Mouse (Mus musculus): ENCODE results near the gene Cxadr. TPM values are rescaled to one million over a fixed set of nuclear protein-coding genes. Genes with fewer than 3 reads are reported as not detected.

The Cxadr gene
- polyA plus RNA-seq (2014; fragmentation: Nextera tagmentation; extraction: Ambion mirVana): 24.5 and 28.1 TPM in 2 replicates

DNA sequence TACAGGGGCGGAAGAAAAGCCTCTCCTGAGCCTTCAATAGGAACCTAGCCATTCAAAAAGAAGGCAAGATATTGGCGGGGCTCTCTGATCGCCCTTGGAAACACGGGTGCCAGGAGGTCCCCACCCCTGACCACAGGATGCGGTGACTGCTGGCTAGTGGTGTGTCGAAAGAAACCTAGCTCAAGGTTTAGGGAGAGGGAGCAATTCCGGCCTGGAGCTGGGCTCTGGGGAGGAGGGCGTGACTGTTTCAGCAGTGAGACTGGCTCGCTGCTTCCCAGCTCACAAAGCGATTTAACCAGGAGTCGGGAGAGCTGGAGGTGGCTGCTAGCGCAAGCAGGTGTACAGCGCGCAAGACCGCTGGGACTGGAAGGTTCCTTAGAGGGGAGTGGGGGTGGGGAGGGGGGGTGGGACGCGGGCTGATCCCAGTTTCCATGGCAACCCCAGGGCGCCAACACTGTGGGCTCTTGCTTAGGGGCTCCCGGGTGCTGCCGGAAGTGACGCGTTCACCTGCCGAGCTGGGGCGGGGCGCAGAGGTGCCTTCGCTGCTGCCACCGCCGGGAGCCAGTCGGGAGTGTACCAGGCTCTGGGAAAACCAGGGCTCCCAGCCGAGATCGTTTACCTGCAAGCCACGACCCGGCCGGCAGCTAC lies at the start of gene Cxadr:
Gene Cxadr (plus strand): TSS at position 307 of the 648 bp plus-strand sequence.
- WGBS (ENCODE audit: insufficient replicate concordance): 1% methylated on average over 34 of the region's 34 CpGs

GRCm38 (mm10) chr16:78258989-78259388 lies 42.3 kb upstream of the Cxadr start:
- H3K4me2 ChIP-seq: peak overlapping the region; percentile 24
- 0 out of 2 replicates have a peak, but pooled peaks have one; percentile 55 for ATAC-seq (replicated peaks; ENCODE audit: insufficient number of reproducible peaks, low FRiP score, low TSS enrichment)
- H3K9me3 ChIP-seq (replicated peaks; ENCODE audit: control insufficient read depth, low read length): no peaks in the 10 kb centered on the region

More for the DNA sequence above, at the start of gene Cxadr:
- ATAC-seq (replicated peaks; ENCODE audit: insufficient number of reproducible peaks, low FRiP score, low TSS enrichment): peak; percentile 82
- H3K9ac ChIP-seq (ENCODE audit: low read depth, low read length): peak within 1 kb of the TSS; percentile 92
- peak within 1 kb of the TSS; percentile 86 for H3K4me3 ChIP-seq (ENCODE audit: low read depth, low read length)
- no peaks in the 10 kb centered on the region for H3K9me3 ChIP-seq (replicated peaks; ENCODE audit: control insufficient read depth, low read length)
- H3K27me3 ChIP-seq (ENCODE audit: control insufficient read depth, insufficient read depth, low read length): no peaks in the 10 kb centered on the region
- peaks cover 12% of the 10 kb centered on the region for H3K4me1 ChIP-seq (ENCODE audit: control insufficient read depth, insufficient read depth, low read length)
- H3K4me2 ChIP-seq: peak within 1 kb of the TSS; percentile 84
- H3K36me3 ChIP-seq (ENCODE audit: control insufficient read depth, insufficient read depth, low read length): no peaks in the 10 kb centered on the region
- peak within 1 kb of the TSS; percentile 62 for H3K27ac ChIP-seq (ENCODE audit: low read depth, low read length)

DNA sequence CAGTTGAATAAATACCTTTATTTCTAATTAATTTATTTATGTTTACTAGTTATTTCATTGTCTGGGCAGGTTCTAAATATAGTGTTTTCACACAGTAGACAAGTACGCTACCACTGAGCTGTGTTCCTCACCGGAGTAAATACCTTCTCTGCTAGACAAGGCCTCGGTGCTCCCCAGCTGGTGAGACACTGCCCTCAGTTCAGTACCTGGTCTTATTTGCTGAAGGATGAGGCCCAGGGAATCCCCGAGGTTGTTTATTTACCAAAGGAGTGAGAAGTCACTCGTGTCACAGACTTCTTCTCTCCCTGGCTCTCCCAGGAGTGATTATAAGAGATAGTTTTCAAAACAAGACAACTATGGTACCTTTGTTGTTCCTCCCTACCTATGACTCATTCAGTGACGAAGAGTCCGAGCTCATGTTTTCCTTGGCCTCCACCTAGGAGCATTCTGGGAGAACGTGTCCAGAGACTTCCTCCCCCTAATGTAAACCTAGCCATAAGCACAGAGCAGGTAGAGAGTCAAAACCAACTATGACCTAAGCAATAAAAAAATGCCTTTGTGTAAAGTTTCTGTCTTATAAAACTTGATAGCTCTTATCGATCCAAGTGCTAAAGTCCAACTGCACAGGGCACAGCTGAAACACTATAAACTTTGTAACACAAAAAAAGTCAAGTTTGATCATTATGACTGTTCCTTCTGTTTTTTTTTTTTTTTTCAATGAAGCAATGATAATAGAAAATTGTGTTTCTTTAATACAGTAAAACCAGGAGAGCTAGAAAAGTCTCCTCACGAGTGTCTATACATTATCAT lies 41.0 kb upstream of the Cxadr start:
- Histone ChIP-seq H3K4me2 (no peak overlapping the region), H3K27ac (ENCODE audit: low read depth, low read length) (no peak overlapping the region), H3K36me3 (ENCODE audit: control insufficient read depth, insufficient read depth, low read length) (no peaks in the 10 kb centered on the region), H3K4me1 (ENCODE audit: control insufficient read depth, insufficient read depth, low read length) (peaks cover 6% of the 10 kb centered on the region; the same call in 1 of the 2 replicates), H3K9me3 (replicated peaks; ENCODE audit: control insufficient read depth, low read length) (no peaks in the 10 kb centered on the region), H3K4me3 (ENCODE audit: low read depth, low read length) (no peak overlapping the region), H3K27me3 (ENCODE audit: control insufficient read depth, insufficient read depth, low read length) (no peaks in the 10 kb centered on the region), H3K9ac (ENCODE audit: low read depth, low read length) (no peak overlapping the region)
- ATAC-seq (replicated peaks; ENCODE audit: insufficient number of reproducible peaks, low FRiP score, low TSS enrichment): no peak
- WGBS (ENCODE audit: insufficient replicate concordance): 59% methylated on average over 10 of the region's 10 CpGs

More at GRCm38 (mm10) chr16:78258989-78259388, 42.3 kb upstream of the Cxadr start:
- 0 out of 2 replicates have a peak, but pooled peaks cover 2% of the 10 kb centered on the region for H3K4me1 ChIP-seq (ENCODE audit: control insufficient read depth, insufficient read depth, low read length)
- H3K9ac ChIP-seq (ENCODE audit: low read depth, low read length): no peak overlapping the region
- H3K4me3 ChIP-seq (ENCODE audit: low read depth, low read length): no peak overlapping the region
- H3K27me3 ChIP-seq (ENCODE audit: control insufficient read depth, insufficient read depth, low read length): no peaks in the 10 kb centered on the region
- 33% methylated on average over 4 of the region's 4 CpGs for WGBS (ENCODE audit: insufficient replicate concordance)
- peak overlapping the region; percentile 70 for H3K27ac ChIP-seq (ENCODE audit: low read depth, low read length)
- H3K36me3 ChIP-seq (ENCODE audit: control insufficient read depth, insufficient read depth, low read length): no peaks in the 10 kb centered on the region

- 71% methylated on average over 3 of the region's 3 CpGs for WGBS (ENCODE audit: insufficient replicate concordance)
- Histone ChIP-seq H3K9ac (ENCODE audit: low read depth, low read length) (no peak overlapping the region), H3K4me3 (ENCODE audit: low read depth, low read length) (no peak overlapping the region), H3K36me3 (ENCODE audit: control insufficient read depth, insufficient read depth, low read length) (no peaks in the 10 kb centered on the region), H3K27ac (ENCODE audit: low read depth, low read length) (no peak overlapping the region), H3K4me2 (no peak overlapping the region), H3K4me1 (ENCODE audit: control insufficient read depth, insufficient read depth, low read length) (peaks cover 11% of the 10 kb centered on the region; the same call in 1 of the 2 replicates), H3K27me3 (ENCODE audit: control insufficient read depth, insufficient read depth, low read length) (no peaks in the 10 kb centered on the region), H3K9me3 (replicated peaks; ENCODE audit: control insufficient read depth, low read length) (no peaks in the 10 kb centered on the region)
- ATAC-seq (replicated peaks; ENCODE audit: insufficient number of reproducible peaks, low FRiP score, low TSS enrichment): no peak
Measured at GRCm38 (mm10) chr16:78261520-78261919, 39.8 kb upstream of the Cxadr start.

- Histone ChIP-seq H3K9ac (ENCODE audit: low read depth, low read length) (peak overlapping the region; percentile 69), H3K27me3 (ENCODE audit: control insufficient read depth, insufficient read depth, low read length) (no peaks in the 10 kb centered on the region), H3K9me3 (replicated peaks; ENCODE audit: control insufficient read depth, low read length) (no peaks in the 10 kb centered on the region), H3K27ac (ENCODE audit: low read depth, low read length) (peak overlapping the region; percentile 74), H3K4me3 (ENCODE audit: low read depth, low read length) (peak overlapping the region; percentile 53), H3K4me2 (peak overlapping the region; percentile 80), H3K4me1 (ENCODE audit: control insufficient read depth, insufficient read depth, low read length) (peaks cover 10% of the 10 kb centered on the region), H3K36me3 (ENCODE audit: control insufficient read depth, insufficient read depth, low read length) (no peaks in the 10 kb centered on the region)
- peak; percentile 16; the same call in 1 of the 2 replicates for ATAC-seq (replicated peaks; ENCODE audit: insufficient number of reproducible peaks, low FRiP score, low TSS enrichment)
- 17% methylated on average over 16 of the region's 16 CpGs for WGBS (ENCODE audit: insufficient replicate concordance)
Measured at GRCm38 (mm10) chr16:78264442-78265150, 36.7 kb upstream of the Cxadr start.

- H3K27me3 ChIP-seq (ENCODE audit: control insufficient read depth, insufficient read depth, low read length): no peaks in the 10 kb centered on the region
- peaks cover 9% of the 10 kb centered on the region for H3K4me1 ChIP-seq (ENCODE audit: control insufficient read depth, insufficient read depth, low read length)
- no peaks in the 10 kb centered on the region for H3K9me3 ChIP-seq (replicated peaks; ENCODE audit: control insufficient read depth, low read length)
- peak overlapping the region; percentile 74 for H3K27ac ChIP-seq (ENCODE audit: low read depth, low read length)
- no peak; the same call in 1 of the 2 replicates for ATAC-seq (replicated peaks; ENCODE audit: insufficient number of reproducible peaks, low FRiP score, low TSS enrichment)
- no peaks in the 10 kb centered on the region for H3K36me3 ChIP-seq (ENCODE audit: control insufficient read depth, insufficient read depth, low read length)
- H3K4me2 ChIP-seq: peak overlapping the region; percentile 80
- peak overlapping the region; percentile 69; the same call in 1 of the 2 replicates for H3K9ac ChIP-seq (ENCODE audit: low read depth, low read length)
- H3K4me3 ChIP-seq (ENCODE audit: low read depth, low read length): peak overlapping the region; percentile 53
- WGBS (ENCODE audit: insufficient replicate concordance): 0% methylated on average over 7 of the region's 7 CpGs
Measured at GRCm38 (mm10) chr16:78265151-78265590, 36.1 kb upstream of the Cxadr start.

- WGBS (ENCODE audit: insufficient replicate concordance): 41% methylated on average over 11 of the region's 11 CpGs
- Histone ChIP-seq H3K4me1 (ENCODE audit: control insufficient read depth, insufficient read depth, low read length) (peaks cover 9% of the 10 kb centered on the region), H3K9me3 (replicated peaks; ENCODE audit: control insufficient read depth, low read length) (no peaks in the 10 kb centered on the region), H3K4me2 (peak overlapping the region; percentile 80), H3K4me3 (ENCODE audit: low read depth, low read length) (no peak overlapping the region), H3K9ac (ENCODE audit: low read depth, low read length) (0 out of 2 replicates have a peak overlapping the region, but pooled peaks have one; percentile 8), H3K36me3 (ENCODE audit: control insufficient read depth, insufficient read depth, low read length) (no peaks in the 10 kb centered on the region), H3K27me3 (ENCODE audit: control insufficient read depth, insufficient read depth, low read length) (no peaks in the 10 kb centered on the region), H3K27ac (ENCODE audit: low read depth, low read length) (peak overlapping the region; percentile 74; the same call in 1 of the 2 replicates)
- no peak for ATAC-seq (replicated peaks; ENCODE audit: insufficient number of reproducible peaks, low FRiP score, low TSS enrichment)
Measured at GRCm38 (mm10) chr16:78265826-78266225, 35.5 kb upstream of the Cxadr start.

DNA sequence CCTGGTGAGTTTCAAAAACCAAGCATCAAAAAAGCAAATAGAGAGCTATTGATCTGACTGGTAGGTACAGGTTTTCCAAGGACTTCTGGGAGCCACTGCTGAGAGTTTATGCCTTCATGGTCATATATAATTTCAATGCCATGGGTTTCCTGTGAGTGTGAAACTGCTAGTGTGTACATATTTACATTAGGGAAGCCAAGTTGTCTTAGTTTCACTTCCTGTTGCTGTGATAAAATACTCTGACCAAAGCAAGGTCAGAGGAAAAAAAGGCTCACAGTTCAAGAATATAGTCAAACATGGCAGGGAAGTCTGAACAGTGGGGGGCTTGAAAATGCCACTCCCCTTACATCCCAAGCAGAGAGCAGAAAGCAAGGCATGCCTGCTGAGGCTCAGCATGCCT lies 33.8 kb upstream of the Cxadr start:
- Histone ChIP-seq H3K27me3 (ENCODE audit: control insufficient read depth, insufficient read depth, low read length) (no peaks in the 10 kb centered on the region), H3K36me3 (ENCODE audit: control insufficient read depth, insufficient read depth, low read length) (no peaks in the 10 kb centered on the region)

More for the DNA sequence above, 33.8 kb upstream of the Cxadr start:
- Histone ChIP-seq H3K27ac (ENCODE audit: low read depth, low read length) (no peak overlapping the region), H3K9me3 (replicated peaks; ENCODE audit: control insufficient read depth, low read length) (no peaks in the 10 kb centered on the region), H3K9ac (ENCODE audit: low read depth, low read length) (no peak overlapping the region), H3K4me2 (no peak overlapping the region), H3K4me1 (ENCODE audit: control insufficient read depth, insufficient read depth, low read length) (peaks cover 9% of the 10 kb centered on the region), H3K4me3 (ENCODE audit: low read depth, low read length) (no peak overlapping the region)
- ATAC-seq (replicated peaks; ENCODE audit: insufficient number of reproducible peaks, low FRiP score, low TSS enrichment): no peak

Data from heart, embryonic 11.5 days (tissue).